Mouse (Mus musculus) thymus, postnatal 0 days (tissue): ENCODE measurements around the gene Cfi. TPM values are rescaled to one million over a fixed set of nuclear protein-coding genes. Genes with fewer than 3 reads are reported as not detected.

Experiments
- DNase-seq: peaks from one replicate; pipeline ENCODE4 v3.0.0-alpha.2; 2015; ENCODE audit warnings: low spot score
- polyA plus RNA-seq: library from polyadenylated mRNA; unstranded; fragments of >200 nt; fragmentation: Nextera tagmentation; extraction: Ambion mirVana; gene quantifications from 2 replicates; pipeline ENCODE4 v1.2.1, GENCODE M21; 2015

The Cfi gene
- polyA plus RNA-seq, 1 experiment from 2014 or later: 0.18 TPM

GRCm38 (mm10) chr3:129863698-129864097 lies 28.0 kb downstream of the Cfi start:
- DNase-seq: peak; percentile 52

- DNase-seq: no peak
Observed at GRCm38 (mm10) chr3:129877327-129877726, 41.6 kb downstream of the Cfi start.

- DNase-seq: peak; percentile 92
Observed at GRCm38 (mm10) chr3:129878405-129879021, 42.8 kb downstream of the Cfi start, which contains the start of gene Pla2g12a. Pla2g12a (plus strand) TSS chr3:129878606.

- peak; percentile 59 for DNase-seq
Observed at GRCm38 (mm10) chr3:129879131-129879757, 43.6 kb downstream of the Cfi start.

DNA sequence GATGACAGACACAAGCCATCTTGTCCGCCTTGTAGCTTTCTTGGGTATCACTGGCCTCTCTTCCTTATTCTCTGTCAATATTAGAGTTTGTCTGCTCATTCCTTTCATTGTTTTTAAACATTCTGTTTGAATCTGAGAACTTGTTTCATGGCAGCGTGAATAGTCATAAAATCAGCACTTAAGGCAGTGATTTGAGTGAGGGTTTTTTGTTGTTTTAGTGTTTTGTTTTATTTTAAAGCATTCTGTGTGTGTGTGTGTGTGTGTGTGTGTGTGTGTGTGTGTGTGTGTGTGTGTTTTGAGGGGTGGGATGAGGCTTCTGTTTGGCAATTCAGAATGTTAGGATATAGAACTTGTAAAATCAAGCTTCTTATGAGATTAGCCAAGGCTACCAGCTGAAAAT lies 44.2 kb downstream of the Cfi start:
- DNase-seq: no peak

DNA sequence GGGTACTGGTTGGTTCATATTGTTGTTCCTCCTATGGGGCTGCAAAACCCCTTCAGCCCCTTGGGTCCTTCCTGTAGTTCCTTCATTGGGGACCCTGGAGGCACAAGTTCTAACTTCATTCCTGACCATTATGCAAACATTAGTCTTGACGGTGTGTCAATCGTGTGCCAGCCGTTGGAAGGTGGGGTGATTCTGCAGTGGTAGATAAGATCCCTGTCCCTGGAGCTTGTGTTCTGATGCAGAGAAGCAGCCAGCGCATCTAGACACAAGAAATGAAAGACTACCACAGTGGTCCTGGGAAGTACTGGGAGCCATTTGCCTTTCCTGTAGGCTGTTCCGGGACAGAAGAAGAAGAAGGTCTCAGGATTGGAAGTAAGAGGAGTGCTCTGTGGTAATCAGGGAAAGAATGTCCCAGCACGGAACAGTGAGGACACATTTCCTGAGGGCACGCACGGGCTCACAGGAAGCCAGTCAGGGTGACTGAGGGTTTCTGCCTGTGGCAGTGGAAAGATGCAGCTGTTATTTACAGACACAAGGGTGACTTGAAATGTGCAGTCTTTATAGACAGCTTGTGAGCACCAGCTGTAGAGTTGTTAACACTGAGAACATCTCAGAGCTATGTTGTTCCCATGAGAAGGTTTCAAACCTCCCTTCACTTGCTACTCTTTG lies 45.4 kb downstream of the Cfi start:
- DNase-seq: peak; percentile 72

- no peak for DNase-seq
Observed at GRCm38 (mm10) chr3:129885577-129885976, 49.9 kb downstream of the Cfi start.

DNA sequence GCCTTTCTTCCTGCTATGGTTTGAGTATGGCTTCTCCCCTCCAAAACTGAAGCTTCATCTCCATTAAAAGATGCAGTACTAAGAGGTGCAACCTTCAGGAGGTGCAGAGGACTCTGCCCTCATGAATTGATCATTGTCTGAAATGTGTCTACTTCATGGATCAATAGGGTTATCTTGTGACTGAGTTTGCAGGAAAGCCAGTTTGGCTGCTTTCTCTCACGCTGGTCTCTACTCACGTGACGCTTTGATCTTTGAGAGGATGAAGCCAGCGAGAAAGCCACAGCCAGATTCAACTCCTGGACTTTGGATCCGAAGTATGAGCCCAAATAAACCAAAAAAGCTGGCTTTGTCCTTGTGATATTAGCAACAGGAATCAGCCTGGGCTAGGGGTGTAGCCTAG lies 50.7 kb downstream of the Cfi start:
- DNase-seq: no peak

GRCm38 (mm10) chr3:129887779-129888517 lies 52.3 kb downstream of the Cfi start:
- DNase-seq: no peak

DNA sequence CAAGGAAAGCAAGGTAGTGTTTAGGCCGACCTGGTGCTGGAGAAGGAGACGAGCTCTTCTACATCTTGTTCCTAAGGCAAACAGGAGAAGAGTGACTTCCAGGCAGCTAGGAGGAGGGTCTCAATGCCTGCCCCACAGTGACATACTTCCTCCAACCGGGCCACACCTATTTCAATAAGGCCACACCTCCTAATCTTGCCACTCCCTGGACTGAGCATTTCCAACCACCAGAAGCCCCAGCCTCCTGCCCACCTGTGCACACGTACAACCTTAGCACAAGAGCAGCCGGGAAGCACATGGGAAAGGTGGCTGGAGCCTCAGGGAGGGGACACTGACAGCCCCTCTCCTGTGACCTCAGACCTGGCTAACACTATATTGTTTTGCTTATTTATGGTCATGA lies 56.3 kb downstream of the Cfi start:
- no peak for DNase-seq

DNA sequence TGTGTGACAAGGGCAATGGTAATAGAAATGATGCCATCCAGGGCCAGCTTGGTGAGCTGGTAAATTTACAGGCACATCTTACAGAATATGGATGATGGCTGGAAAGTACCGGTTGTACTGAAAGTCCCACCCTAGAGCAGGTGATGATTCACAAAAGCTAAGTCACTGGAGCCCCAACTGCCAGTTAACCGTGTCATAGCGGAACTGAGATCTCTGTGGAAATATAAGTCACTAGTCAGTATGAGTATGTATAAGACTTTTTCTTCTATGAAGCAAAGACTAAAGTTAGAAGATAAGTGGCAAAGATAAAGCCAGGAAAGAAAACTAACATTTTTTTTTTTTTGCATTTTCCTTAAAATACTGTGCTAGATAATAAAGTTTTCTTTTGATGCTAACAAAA lies 57.5 kb downstream of the Cfi start:
- no peak for DNase-seq

DNA sequence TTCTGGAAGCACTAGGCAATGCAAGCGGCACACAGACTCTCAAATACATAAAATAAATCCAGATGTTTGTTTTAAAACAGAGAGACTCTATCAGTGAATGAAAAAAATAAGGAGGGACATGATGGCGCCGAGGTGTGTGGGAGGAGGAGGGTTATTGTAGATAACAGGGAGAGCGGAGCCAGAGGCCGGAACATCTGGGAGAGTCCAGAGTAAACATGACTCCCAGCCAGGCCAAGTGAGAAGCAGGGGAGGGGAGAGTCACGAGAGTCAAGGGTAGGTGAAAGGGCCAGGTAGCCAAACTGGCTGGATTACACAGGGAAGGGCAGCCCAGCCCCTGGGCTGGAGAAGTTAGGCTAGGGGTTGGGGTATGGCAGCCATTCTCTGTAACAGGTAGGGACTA lies 60.9 kb downstream of the Cfi start:
- DNase-seq: no peak

DNA sequence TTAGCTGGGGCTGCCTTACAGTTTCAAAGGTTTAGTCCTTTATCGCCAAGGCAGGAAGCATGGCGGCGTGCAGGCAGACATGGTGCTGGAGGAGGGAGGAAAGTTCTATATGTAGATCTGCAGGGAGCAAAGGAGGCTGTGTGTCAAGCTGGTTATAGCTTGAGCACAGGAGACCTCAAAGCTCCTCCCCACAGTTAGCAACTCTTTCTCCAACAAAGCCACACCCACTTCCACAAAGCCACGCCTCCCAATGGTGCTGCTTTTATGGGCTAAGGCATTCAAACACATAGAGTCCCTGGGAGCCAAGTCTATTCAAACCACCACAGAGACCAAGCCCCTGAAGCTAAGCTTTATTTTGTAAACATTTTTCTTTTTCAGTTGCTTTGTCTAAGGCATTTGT lies 63.2 kb downstream of the Cfi start:
- peak; percentile 32 for DNase-seq

GRCm38 (mm10) chr3:129901271-129901809 lies 65.7 kb downstream of the Cfi start, which contains the start of gene Casp6:
Casp6 (plus strand) TSS chr3:129901425.
- DNase-seq: peak; percentile 86

DNA sequence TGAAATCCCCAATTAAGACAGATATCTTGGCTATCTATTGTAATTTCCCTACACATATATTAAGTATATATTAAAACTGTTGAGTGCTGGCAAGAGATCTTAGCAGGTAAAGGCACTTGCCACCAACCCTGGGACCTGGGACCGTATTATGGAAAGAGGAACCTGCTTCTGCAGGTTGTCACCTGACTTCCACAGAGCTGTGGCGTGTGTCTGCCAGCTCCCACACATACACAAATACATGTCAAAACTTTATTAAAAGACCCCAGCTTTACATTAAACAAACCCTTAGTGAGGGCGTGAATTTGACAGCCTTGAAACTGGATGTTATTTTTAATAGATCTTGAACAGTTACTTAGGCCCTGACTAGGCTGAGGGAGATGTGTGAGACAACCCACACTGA lies 67.7 kb downstream of the Cfi start:
- no peak for DNase-seq

DNA sequence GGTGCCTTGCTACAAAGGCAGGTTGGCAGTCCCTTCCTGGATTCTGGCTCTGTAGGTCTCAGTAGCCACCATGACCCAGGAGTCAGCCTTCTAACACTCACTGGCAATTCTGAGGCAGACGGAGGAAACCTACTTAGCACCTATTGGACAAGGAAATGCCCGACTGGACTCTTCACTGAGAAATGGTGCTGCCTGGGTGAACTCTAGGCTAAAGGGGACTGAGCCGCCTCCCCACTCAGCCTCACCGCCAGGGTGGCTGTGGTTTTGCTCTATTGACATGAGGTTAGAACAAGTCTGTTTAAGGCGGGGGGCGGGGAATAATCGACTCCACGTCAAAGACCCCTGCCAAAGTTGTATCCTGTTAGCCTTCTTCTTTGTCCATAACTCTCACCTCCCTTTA lies 68.2 kb downstream of the Cfi start:
- DNase-seq: peak; percentile 42

DNA sequence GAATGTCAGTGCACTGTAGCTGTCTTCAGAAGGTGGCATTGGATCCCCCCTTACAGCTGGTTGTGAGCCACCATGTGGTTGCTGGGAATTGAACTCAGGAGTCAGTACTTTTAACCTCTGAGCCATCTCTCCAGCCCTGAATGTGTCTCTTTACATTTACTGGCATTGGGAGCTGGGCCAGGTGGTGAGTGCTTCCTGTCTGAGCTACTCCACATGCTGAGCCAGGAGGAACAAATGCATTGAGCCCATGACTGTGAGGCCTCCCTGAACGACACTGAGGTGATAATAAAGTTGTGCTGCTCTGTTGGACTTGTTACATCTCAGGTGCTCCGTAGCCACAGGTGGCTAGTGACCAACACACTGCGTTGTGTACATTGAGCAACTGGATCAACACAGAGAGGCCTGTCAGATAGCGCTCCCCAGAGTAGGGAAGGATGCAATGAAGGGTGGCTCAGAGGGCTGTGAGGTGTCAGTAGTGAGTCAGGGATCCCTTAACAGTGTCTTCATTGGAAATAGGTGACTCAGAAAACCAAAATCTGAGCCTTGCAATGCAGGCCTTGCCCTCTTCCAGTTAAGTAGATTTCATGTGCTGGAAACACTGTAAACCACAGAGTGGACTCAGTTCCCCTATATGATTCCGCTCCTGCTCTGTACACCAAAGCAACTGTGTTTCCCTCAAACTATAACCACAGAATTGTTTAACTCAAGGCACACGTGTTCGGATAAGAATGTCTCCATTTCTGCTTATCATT lies 68.9 kb downstream of the Cfi start:
- DNase-seq: peak; percentile 50

DNA sequence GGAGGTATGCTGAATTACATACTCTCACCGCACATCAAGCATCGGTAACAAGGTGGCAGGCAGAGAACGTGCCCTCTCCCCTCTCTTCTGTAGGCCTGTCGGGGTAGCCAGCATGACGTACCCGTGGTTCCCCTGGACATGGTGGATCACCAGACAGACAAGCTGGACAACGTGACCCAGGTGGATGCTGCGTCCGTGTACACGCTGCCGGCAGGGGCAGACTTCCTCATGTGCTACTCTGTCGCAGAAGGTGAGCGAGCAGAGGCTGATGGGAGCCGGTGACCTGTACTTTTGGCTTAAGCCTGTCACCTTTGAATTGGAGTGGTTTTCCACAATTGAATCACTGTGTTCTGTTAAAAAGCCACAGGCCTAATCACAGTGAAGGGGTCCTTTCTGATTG lies 76.3 kb downstream of the Cfi start:
- DNase-seq: no peak

- no peak for DNase-seq
Observed at GRCm38 (mm10) chr3:129913241-129913640, 77.6 kb downstream of the Cfi start.

GRCm38 (mm10) chr3:129917424-129917823 lies 81.7 kb downstream of the Cfi start:
- DNase-seq: no peak

DNA sequence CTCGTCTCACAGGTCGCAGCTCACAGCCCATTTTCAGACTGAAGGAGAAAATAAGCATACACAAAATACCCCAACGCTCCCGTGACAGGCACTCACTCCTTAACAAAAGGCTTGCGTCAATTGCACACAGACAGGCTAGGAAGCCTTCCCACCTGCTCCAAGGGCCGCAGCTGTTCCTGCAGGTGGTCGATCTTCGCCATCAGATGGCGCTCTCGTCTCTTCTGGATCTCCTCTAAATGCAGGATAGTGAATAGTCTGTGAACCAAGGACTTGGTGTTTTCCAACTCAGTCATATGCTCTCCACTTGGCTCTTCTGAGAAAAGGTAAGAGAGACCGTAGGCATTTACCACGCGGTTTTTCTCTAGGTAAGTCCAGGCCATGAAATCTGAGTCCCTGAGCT lies 82.8 kb downstream of the Cfi start:
- peak; percentile 73 for DNase-seq
